Mouse (Mus musculus) CH12.LX (cell line): ENCODE data around the gene Gpr84. TPM values are rescaled to one million over a fixed set of nuclear protein-coding genes. Genes with fewer than 3 reads are reported as not detected.

Experiments
- DNase-seq: peaks from one replicate; pipeline ENCODE4 v3.0.0-alpha.2; 2013; ENCODE audit errors: extremely low read depth
- H3K27ac ChIP-seq: 2 replicates; pipeline ENCODE4 v1.5.1; 2012; ENCODE audit warnings: low read depth, mild to moderate bottlenecking, control low read depth, moderate library complexity; ENCODE audit not compliant: insufficient read depth
- H3K27me3 ChIP-seq: replicated peaks from 2 replicates; pipeline ENCODE3; 2012; ENCODE audit warnings: inconsistent platforms
- H3K36me3 ChIP-seq, 2 experiments: replicated peaks in 1 of 2; 2 replicates each; pipeline versions ENCODE3 to v1.6.1; 2012; ENCODE audit warnings: inconsistent platforms in 1 of 2, low read length in 1 of 2, mild to moderate bottlenecking in 1 of 2, mixed read lengths in 1 of 2, moderate library complexity in 1 of 2; ENCODE audit not compliant: control insufficient read depth in 1 of 2, insufficient read depth in 1 of 2
- H3K4me1 ChIP-seq, 2 experiments: 2 replicates each; pipeline ENCODE4 v1.6.1; 2012; ENCODE audit warnings: inconsistent platforms in 1 of 2, moderate library complexity in 1 of 2; ENCODE audit not compliant: insufficient read depth in 2 of 2, control insufficient read depth in 1 of 2
- H3K4me2 ChIP-seq: 2 replicates; pipeline ENCODE4 v1.6.1; 2012; ENCODE audit warnings: low read depth, mild to moderate bottlenecking, control low read depth; ENCODE audit not compliant: poor library complexity, insufficient read depth, severe bottlenecking
- H3K4me3 ChIP-seq, 3 experiments: fragments of 150-350 bp in 1 of 3; sonication (generic) in 1 of 3; replicated peaks in 1 of 3; 2 replicates each; pipeline versions ENCODE3 to v1.5.1; 2011 to 2012; ENCODE audit warnings: low read depth in 2 of 3, low read length in 2 of 3, mild to moderate bottlenecking in 2 of 3, moderate library complexity in 2 of 3, control low read depth in 1 of 3, improper control_type of control experiment in 1 of 3, inconsistent platforms in 1 of 3, mixed read lengths in 1 of 3; ENCODE audit not compliant: poor library complexity in 1 of 3
- H3K79me2 ChIP-seq: replicated peaks from 2 replicates; pipeline ENCODE4 v1.6.1; 2012; ENCODE audit warnings: mild to moderate bottlenecking, moderate library complexity; ENCODE audit not compliant: control insufficient read depth, poor library complexity, insufficient read depth, severe bottlenecking; ENCODE audit errors: extremely low read depth
- H3K9ac ChIP-seq: 2 replicates; pipeline ENCODE4 v1.6.1; 2012; ENCODE audit warnings: low read depth, mild to moderate bottlenecking, control low read depth, moderate library complexity; ENCODE audit not compliant: insufficient read depth
- H3K9me3 ChIP-seq: replicated peaks from 2 replicates; pipeline ENCODE3; 2012; ENCODE audit warnings: low read length, inconsistent platforms, mixed read lengths
- BHLHE40 ChIP-seq: IDR thresholded peaks from 2 replicates; pipeline ENCODE4 v1.6.1; 2011; ENCODE audit warnings: mild to moderate bottlenecking, low read depth, low read length, improper control_type of control experiment
- CTCF ChIP-seq, 2 experiments: IDR thresholded peaks in 1 of 2; conservative IDR thresholded peaks in 1 of 2; 2 replicates each; pipeline ENCODE4 v1.5.1; 2011 to 2012; ENCODE audit warnings: low read depth in 2 of 2, low read length in 2 of 2, improper control_type of control experiment in 1 of 2, inconsistent platforms in 1 of 2, mild to moderate bottlenecking in 1 of 2, moderate library complexity in 1 of 2
- E2F4 ChIP-seq: IDR thresholded peaks from 2 replicates; pipeline ENCODE4 v1.6.1; 2011; ENCODE audit warnings: low read depth, low read length, improper control_type of control experiment; ENCODE audit not compliant: insufficient replicate concordance
- ELF1 ChIP-seq: IDR thresholded peaks from 2 replicates; pipeline ENCODE4 v1.6.1; 2014; ENCODE audit warnings: low read depth, mild to moderate bottlenecking, inconsistent platforms, low read length, improper control_type of control experiment
- ETS1 ChIP-seq: conservative IDR thresholded peaks from 2 replicates; pipeline ENCODE4 v1.6.1; 2012; ENCODE audit warnings: low read depth, mild to moderate bottlenecking, inconsistent platforms, low read length, improper control_type of control experiment, moderate library complexity
- GABPA ChIP-seq: IDR thresholded peaks from 2 replicates; pipeline ENCODE4 v1.6.1; 2012; ENCODE audit warnings: low read depth, low read length, improper control_type of control experiment, inconsistent platforms; ENCODE audit not compliant: insufficient replicate concordance
- HCFC1 ChIP-seq: IDR thresholded peaks from 2 replicates; pipeline ENCODE4 v1.6.1; 2012; ENCODE audit warnings: low read depth, mild to moderate bottlenecking, inconsistent platforms, low read length, improper control_type of control experiment
- IRF4 ChIP-seq: IDR thresholded peaks from 2 replicates; pipeline ENCODE4 v1.6.1; 2014; ENCODE audit warnings: low read depth, mild to moderate bottlenecking, inconsistent platforms, low read length, improper control_type of control experiment
- JUND ChIP-seq: conservative IDR thresholded peaks from 2 replicates; pipeline ENCODE4 v1.6.1; 2011; ENCODE audit warnings: low read depth, low read length, improper control_type of control experiment
- MAFK ChIP-seq: IDR thresholded peaks from 2 replicates; pipeline ENCODE4 v1.6.1; 2011; ENCODE audit warnings: low read length, improper control_type of control experiment; ENCODE audit not compliant: insufficient replicate concordance
- MAZ ChIP-seq: IDR thresholded peaks from 2 replicates; pipeline ENCODE4 v1.6.1; 2012; ENCODE audit warnings: low read depth, mild to moderate bottlenecking, inconsistent platforms, low read length, improper control_type of control experiment, moderate library complexity
- MEF2A ChIP-seq: IDR thresholded peaks from 2 replicates; pipeline ENCODE4 v1.6.1; 2014; ENCODE audit warnings: low read depth, mild to moderate bottlenecking, inconsistent platforms, low read length, improper control_type of control experiment, borderline replicate concordance
- MXI1 ChIP-seq: IDR thresholded peaks from 2 replicates; pipeline ENCODE4 v1.6.1; 2011; ENCODE audit warnings: mild to moderate bottlenecking, low read depth, low read length, improper control_type of control experiment
- PAX5 ChIP-seq: IDR thresholded peaks from 2 replicates; pipeline ENCODE4 v1.6.1; 2012; ENCODE audit warnings: low read length, inconsistent platforms, mixed read lengths
- POLR2AphosphoS2 ChIP-seq: IDR thresholded peaks from 2 replicates; pipeline ENCODE4 v1.6.1; 2011; ENCODE audit warnings: low read depth, low read length, improper control_type of control experiment
- RAD21 ChIP-seq: IDR thresholded peaks from 2 replicates; pipeline ENCODE4 v1.6.1; 2011; ENCODE audit warnings: low read depth, mild to moderate bottlenecking, low read length, improper control_type of control experiment, moderate library complexity
- SIN3A ChIP-seq: IDR thresholded peaks from 2 replicates; pipeline ENCODE4 v1.6.1; 2012; ENCODE audit warnings: low read length, improper control_type of control experiment, inconsistent platforms
- SMC3 ChIP-seq: IDR thresholded peaks from 2 replicates; pipeline ENCODE4 v1.6.1; 2011; ENCODE audit warnings: low read depth, low read length, improper control_type of control experiment
- ZC3H11A ChIP-seq: IDR thresholded peaks from 2 replicates; pipeline ENCODE4 v1.6.1; 2012; ENCODE audit warnings: low read depth, mild to moderate bottlenecking, inconsistent platforms, low read length, improper control_type of control experiment
- dilution Hi-C: fragments of 300-500 bp; cut with MboI; formaldehyde crosslinking; loops from 2 replicates; pipeline ENCODE4 v1.14.3; 2020; ENCODE audit warnings: low sequenced_read_pairs; ENCODE audit not compliant: extremely low pct_unique_long_range_greater_than_20kb, extremely low pct_ligation_motif_present
- in situ Hi-C: fragments of 300-500 bp; cut with MboI; formaldehyde crosslinking; loops from 3 replicates; pipeline ENCODE4 v1.14.3; 2019; ENCODE audit warnings: low sequenced_read_pairs, low pct_ligation_motif_present, low pct_unique_long_range_greater_than_20kb, mixed read lengths
- polyA plus RNA-seq: library from polyadenylated mRNA; unstranded; fragments of >175 nt; gene quantifications from 2 replicates; pipeline ENCODE4 v1.2.1, GENCODE M21; 2012; ENCODE audit warnings: low read depth; ENCODE audit not compliant: insufficient read length
- total RNA-seq, 2 experiments: library from RNA; depleted of rRNA; stranded (reverse); fragments of 300-350 nt in 1 of 2; fragments of >200 nt in 1 of 2; gene quantifications; 2 replicates each; pipeline ENCODE4 v1.2.3; 2012 to 2014

Gpr84 gene
- total and polyA plus RNA-seq, 3 experiments, result 0.42 to 1.4 (median 0.66) TPM

DNA sequence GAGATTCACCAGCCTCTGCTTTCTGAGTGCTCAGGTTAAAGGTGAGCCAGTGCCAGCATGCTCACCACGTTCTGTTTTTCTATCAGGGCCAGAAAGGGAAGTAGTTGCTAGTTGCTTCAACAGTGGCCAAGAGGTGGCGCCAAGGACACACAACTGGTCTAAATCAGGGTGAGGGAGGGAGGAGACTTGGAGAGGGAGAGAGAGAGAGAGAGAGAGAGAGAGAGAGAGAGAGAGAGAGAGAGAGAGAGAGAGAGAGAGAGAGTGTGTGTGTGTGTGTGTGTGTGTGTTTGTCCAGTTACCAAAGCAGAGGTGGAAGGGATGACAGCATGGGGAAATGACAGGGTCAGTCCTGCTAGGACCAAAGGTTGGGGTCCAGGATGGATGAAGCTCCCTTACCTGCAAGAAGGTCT, 36.9 kb upstream of the Gpr84 start (continued):
- TF ChIP-seq SIN3A, result peak; percentile 59; the same call in 1 of the 2 replicates
- peak; percentile 63 for TF ChIP-seq ELF1
- no peak for TF ChIP-seq ETS1
- peak; percentile 54; the same call in 1 of the 2 replicates for TF ChIP-seq IRF4
- no peak for TF ChIP-seq E2F4
- peak; percentile 54 for TF ChIP-seq MEF2A

DNA sequence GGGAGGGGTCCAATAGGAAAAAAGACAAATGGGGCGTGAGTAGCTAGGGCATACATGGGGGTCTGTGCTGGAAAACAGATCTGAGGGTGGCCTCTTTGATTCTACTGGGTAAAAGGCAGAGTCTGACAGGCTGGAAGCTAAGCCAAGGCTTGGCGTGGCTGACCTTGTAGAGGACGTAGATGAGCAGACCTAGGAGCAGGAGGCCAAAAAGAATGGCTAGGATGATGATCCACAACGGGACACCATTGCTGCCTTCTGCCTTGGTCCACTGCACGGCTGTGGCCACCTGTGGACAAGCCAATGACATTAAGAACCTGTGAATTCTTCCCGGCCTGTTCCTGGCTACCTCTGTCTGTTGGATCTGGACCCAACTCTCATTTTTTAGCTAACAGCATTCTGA, 35.4 kb upstream of the Gpr84 start:
- TF ChIP-seq JUND, result no peak
- no peak for TF ChIP-seq PAX5
- TF ChIP-seq SMC3, result no peak
- TF ChIP-seq MAFK, result no peak
- no peak for TF ChIP-seq CTCF (conservative IDR thresholded peaks at IDR 0.05 in 1 of 2, IDR thresholded peaks at IDR 0.05 in 1 of 2; ENCODE audit: low read depth in 2 of 2, low read length in 2 of 2)
- no peak for TF ChIP-seq SIN3A
- TF ChIP-seq HCFC1, result no peak
- no peak for TF ChIP-seq BHLHE40
- TF ChIP-seq MAZ, result no peak
- TF ChIP-seq RAD21, result no peak
- TF ChIP-seq ELF1, result no peak
- no peak for TF ChIP-seq GABPA
- TF ChIP-seq POLR2AphosphoS2, result no peak
- TF ChIP-seq MXI1, result no peak
- no peak for TF ChIP-seq ZC3H11A
- Histone ChIP-seq H3K36me3 (peaks cover 0 to 13% of the 10 kb centered on the region in 2 experiments), H3K27ac (no peak overlapping the region), H3K4me2 (no peak overlapping the region), H3K9ac (no peak overlapping the region), H3K4me1 (peaks cover 0 to 24% of the 10 kb centered on the region in 2 experiments; a peak in 2 of 4 replicates), H3K4me3 (no peak overlapping the region), H3K79me2 (no peaks in the 10 kb centered on the region), H3K9me3 (no peaks in the 10 kb centered on the region), H3K27me3 (peaks cover 6% of the 10 kb centered on the region)
- dilution Hi-C loops, result no loop called here
- DNase-seq, result no peak
- in situ Hi-C loops, result no loop called here

DNA sequence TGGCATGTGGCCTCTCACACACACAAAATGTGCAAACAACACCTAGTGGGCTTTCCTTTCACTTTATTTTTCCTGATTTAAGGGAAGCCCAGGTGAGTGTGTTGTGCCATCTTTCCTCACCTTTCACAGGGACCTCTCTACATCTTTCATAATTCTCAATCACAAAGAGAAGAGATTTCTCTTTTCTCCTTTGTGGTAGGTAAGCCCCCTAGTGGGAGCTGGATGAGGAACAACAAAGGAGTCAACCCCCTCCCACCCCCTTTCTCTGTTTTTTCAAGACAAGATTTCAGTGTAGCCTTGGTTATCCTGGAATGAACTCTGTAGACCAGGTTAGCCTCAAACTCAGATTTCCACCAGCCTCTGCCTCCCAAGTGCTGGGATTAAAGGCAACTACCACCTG, 33.1 kb upstream of the Gpr84 start:
- no peaks in the 10 kb centered on the region for H3K9me3 ChIP-seq
- H3K4me2 ChIP-seq, result no peak overlapping the region
- H3K27ac ChIP-seq, result no peak overlapping the region
- peaks cover 0 to 5% of the 10 kb centered on the region in 2 experiments for H3K36me3 ChIP-seq
- no peak overlapping the region for H3K4me3 ChIP-seq
- H3K4me1 ChIP-seq, result peaks cover 5 to 28% of the 10 kb centered on the region in 2 experiments; a peak in 3 of 4 replicates
- H3K27me3 ChIP-seq, result peaks cover 8% of the 10 kb centered on the region
- dilution Hi-C loops (no loop called here), in situ Hi-C loops (no loop called here)
- peak; percentile 23 to 55; a peak in 2 of 4 replicates for TF ChIP-seq CTCF (conservative IDR thresholded peaks at IDR 0.05 in 1 of 2, IDR thresholded peaks at IDR 0.05 in 1 of 2; ENCODE audit: low read depth in 2 of 2, low read length in 2 of 2)
- TF ChIP-seq MAZ, result no peak
- no peak overlapping the region for H3K9ac ChIP-seq
- no peaks in the 10 kb centered on the region for H3K79me2 ChIP-seq
- DNase-seq, result no peak
